Mouse (Mus musculus): ENCODE measurements at regions not wholly inside any gene's neighbourhood (a gene's known extent, or its start where the extent isn't known, plus 50 kb on each side); places are given as distances from the start of the nearest gene placed in this dataset.

- Histone ChIP-seq H3K79me2 (replicated peaks; ENCODE audit: control insufficient read depth, extremely low read depth, insufficient read depth, poor library complexity, severe bottlenecking) (no peaks in the 10 kb centered on the region), H3K4me3 (replicated peaks in 1 of 3; ENCODE audit: low read depth in 2 of 3, low read length in 2 of 3, poor library complexity in 1 of 3) (no peak overlapping the region), H3K4me1 (ENCODE audit: control insufficient read depth in 1 of 2, insufficient read depth in 2 of 2) (peaks cover 0 to 3% of the 10 kb centered on the region in 2 experiments; a peak in 2 of 4 replicates), H3K36me3 (replicated peaks in 1 of 2; ENCODE audit: control insufficient read depth in 1 of 2, insufficient read depth in 1 of 2, low read length in 1 of 2) (no peaks in the 10 kb centered on the region), H3K9ac (ENCODE audit: insufficient read depth, low read depth) (no peak overlapping the region), H3K27ac (ENCODE audit: insufficient read depth, low read depth) (no peak overlapping the region), H3K27me3 (replicated peaks) (no peaks in the 10 kb centered on the region), H3K9me3 (replicated peaks; ENCODE audit: low read length) (peaks cover 5% of the 10 kb centered on the region), H3K4me2 (ENCODE audit: insufficient read depth, low read depth, poor library complexity, severe bottlenecking) (no peak overlapping the region)
- in situ Hi-C loops (cut with MboI; ENCODE audit: low pct_ligation_motif_present, low pct_unique_long_range_greater_than_20kb, low sequenced_read_pairs) = loop anchor here (10.0 to 25.0 kb wide), 2 partner anchors 206 to 573 kb away; no protein-coding TSS in a partner anchor
- no peak for DNase-seq (ENCODE audit: extremely low read depth)
- dilution Hi-C loops (cut with MboI; ENCODE audit: extremely low pct_ligation_motif_present, extremely low pct_unique_long_range_greater_than_20kb, low sequenced_read_pairs) = no loop called here
- TF ChIP-seq USF1 (IDR thresholded peaks at IDR 0.05; ENCODE audit: low read depth, low read length) (no peak), EP300 (IDR thresholded peaks at IDR 0.05; ENCODE audit: low read length) (no peak), NRF1 (IDR thresholded peaks at IDR 0.05; ENCODE audit: low read depth, low read length) (no peak)
These were observed 85.2 kb upstream of the Spred2 start for GRCm38 (mm10) chr11:19838932-19839331.

DNA sequence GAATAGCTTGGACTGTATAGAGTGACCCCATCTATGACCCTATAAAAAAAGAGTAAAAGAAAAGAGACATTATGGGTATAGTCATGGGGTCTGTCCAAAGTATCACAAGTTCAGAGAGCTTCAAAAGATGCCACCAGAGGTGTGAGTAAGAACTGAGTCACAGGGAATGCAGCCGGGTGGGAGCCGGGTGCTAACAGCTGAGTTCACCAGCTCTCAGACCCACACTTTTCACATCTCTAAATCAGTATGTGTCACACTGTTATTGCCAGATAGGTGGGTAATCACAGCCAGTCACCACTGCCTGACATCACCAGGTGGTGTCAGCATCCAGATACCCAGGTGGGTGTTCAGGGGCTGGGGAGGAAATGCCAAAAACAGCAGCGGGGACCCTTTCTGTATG, 81.1 kb upstream of the Spred2 start:
- Histone ChIP-seq H3K4me2 (ENCODE audit: insufficient read depth, low read depth, poor library complexity, severe bottlenecking) (no peak overlapping the region), H3K4me1 (ENCODE audit: control insufficient read depth in 1 of 2, insufficient read depth in 2 of 2) (no peaks in the 10 kb centered on the region), H3K9ac (ENCODE audit: insufficient read depth, low read depth) (no peak overlapping the region), H3K9me3 (replicated peaks; ENCODE audit: low read length) (peaks cover 7% of the 10 kb centered on the region), H3K4me3 (replicated peaks in 1 of 3; ENCODE audit: low read depth in 2 of 3, low read length in 2 of 3, poor library complexity in 1 of 3) (no peak overlapping the region), H3K36me3 (replicated peaks in 1 of 2; ENCODE audit: control insufficient read depth in 1 of 2, insufficient read depth in 1 of 2, low read length in 1 of 2) (no peaks in the 10 kb centered on the region), H3K27me3 (replicated peaks) (no peaks in the 10 kb centered on the region), H3K79me2 (replicated peaks; ENCODE audit: control insufficient read depth, extremely low read depth, insufficient read depth, poor library complexity, severe bottlenecking) (no peaks in the 10 kb centered on the region), H3K27ac (ENCODE audit: insufficient read depth, low read depth) (no peak overlapping the region)
- DNase-seq (ENCODE audit: extremely low read depth) = no peak
- dilution Hi-C loops (cut with MboI; ENCODE audit: extremely low pct_ligation_motif_present, extremely low pct_unique_long_range_greater_than_20kb, low sequenced_read_pairs) = no loop called here
- TF ChIP-seq IRF4 (IDR thresholded peaks at IDR 0.05; ENCODE audit: low read depth, low read length) = no peak
- TF ChIP-seq ETS1 (conservative IDR thresholded peaks at IDR 0.05; ENCODE audit: low read depth, low read length) = no peak
- no peak for TF ChIP-seq BHLHE40 (IDR thresholded peaks at IDR 0.05; ENCODE audit: low read depth, low read length)
- in situ Hi-C loops (cut with MboI; ENCODE audit: low pct_ligation_motif_present, low pct_unique_long_range_greater_than_20kb, low sequenced_read_pairs) = loop anchor here (25.0 kb wide), 1 partner anchor 569 kb away; no protein-coding TSS in a partner anchor

- Histone ChIP-seq H3K4me2 (ENCODE audit: insufficient read depth, low read depth, poor library complexity, severe bottlenecking) (no peak overlapping the region), H3K79me2 (replicated peaks; ENCODE audit: control insufficient read depth, extremely low read depth, insufficient read depth, poor library complexity, severe bottlenecking) (no peaks in the 10 kb centered on the region), H3K9me3 (replicated peaks; ENCODE audit: low read length) (peaks cover 7% of the 10 kb centered on the region), H3K36me3 (replicated peaks in 1 of 2; ENCODE audit: control insufficient read depth in 1 of 2, insufficient read depth in 1 of 2, low read length in 1 of 2) (no peaks in the 10 kb centered on the region), H3K4me3 (replicated peaks in 1 of 3; ENCODE audit: low read depth in 2 of 3, low read length in 2 of 3, poor library complexity in 1 of 3) (no peak overlapping the region), H3K27ac (ENCODE audit: insufficient read depth, low read depth) (no peak overlapping the region), H3K4me1 (ENCODE audit: control insufficient read depth in 1 of 2, insufficient read depth in 2 of 2) (no peaks in the 10 kb centered on the region), H3K27me3 (replicated peaks) (no peaks in the 10 kb centered on the region), H3K9ac (ENCODE audit: insufficient read depth, low read depth) (no peak overlapping the region)
- no peak for TF ChIP-seq ELF1 (IDR thresholded peaks at IDR 0.05; ENCODE audit: low read depth, low read length)
- no peak for DNase-seq (ENCODE audit: extremely low read depth)
- dilution Hi-C loops (cut with MboI; ENCODE audit: extremely low pct_ligation_motif_present, extremely low pct_unique_long_range_greater_than_20kb, low sequenced_read_pairs) = no loop called here
- in situ Hi-C loops (cut with MboI; ENCODE audit: low pct_ligation_motif_present, low pct_unique_long_range_greater_than_20kb, low sequenced_read_pairs) = loop anchor here (25.0 kb wide), 1 partner anchor 564 kb away; no protein-coding TSS in a partner anchor
These were observed 76.3 kb upstream of the Spred2 start for GRCm38 (mm10) chr11:19847910-19848309.
